Mouse (Mus musculus): Measurements from ENCODE around the gene D6Ertd527e. TPM values are rescaled to one million over a fixed set of nuclear protein-coding genes. Genes with fewer than 3 reads are reported as not detected.
"Not testable (repeated sequence)": the region's sequence is repeated elsewhere in the genome, so short reads cannot be mapped to it uniquely, and the experiment has no call there.

Gene D6Ertd527e
- polyA plus RNA-seq, 1 experiment from 2014 or later, result 0.52 TPM

DNA sequence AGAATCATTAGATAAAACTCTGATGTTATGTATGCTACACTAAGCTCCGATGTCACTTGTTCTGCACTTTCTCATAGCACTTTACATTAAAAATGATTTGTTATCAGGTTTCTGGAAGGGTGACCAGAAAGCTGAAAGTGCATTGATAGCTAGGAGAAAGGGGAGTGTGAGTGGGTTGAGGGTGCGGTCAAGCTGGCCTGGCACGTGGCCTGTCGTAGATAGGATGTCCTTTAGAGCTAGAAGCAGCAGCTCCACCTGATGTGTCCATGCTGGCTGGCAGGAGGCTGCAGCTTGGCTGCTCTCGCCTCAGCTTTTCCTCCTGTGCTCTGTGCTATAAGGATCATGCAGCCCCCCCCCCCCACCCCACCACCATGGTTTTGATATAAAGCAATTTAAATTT lies 12.1 kb upstream of the D6Ertd527e start:
- Histone ChIP-seq H3K9ac (no peak overlapping the region), H3K4me2 (replicated peaks) (no peak overlapping the region), H3K27ac (no peak overlapping the region), H3K9me3 (replicated peaks) (no peaks in the 10 kb centered on the region), H3K36me3 (peaks cover 30% of the 10 kb centered on the region), H3K4me1 (no peaks in the 10 kb centered on the region), H3K27me3 (no peaks in the 10 kb centered on the region), H3K4me3 (no peak overlapping the region)
- 92% methylated on average over 5 of the region's 5 CpGs for WGBS
- no peak for ATAC-seq (ENCODE audit: low FRiP score)

DNA sequence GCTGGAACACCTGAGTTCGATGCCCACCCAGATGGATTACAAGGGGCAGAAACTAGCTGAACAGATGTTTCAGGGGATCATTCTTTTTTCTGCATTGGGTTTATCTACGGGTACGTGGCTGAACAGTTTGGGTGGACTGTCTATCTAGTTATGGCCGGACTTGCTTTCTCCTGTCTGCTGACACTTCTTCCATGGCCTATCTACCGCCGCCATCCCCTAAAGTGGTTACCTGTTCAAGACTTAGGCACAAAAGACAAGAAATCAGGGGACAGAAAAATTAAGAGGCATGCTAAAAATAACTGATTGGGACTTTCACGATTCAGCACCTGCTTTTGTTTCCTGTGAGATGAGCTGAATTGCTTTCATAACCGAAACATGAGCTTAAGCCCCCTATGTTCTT lies 10.9 kb upstream of the D6Ertd527e start:
- 96% methylated on average over 8 of the region's 8 CpGs for WGBS
- not testable (repeated sequence) for H3K27me3 ChIP-seq; H3K27ac ChIP-seq; H3K4me2 ChIP-seq (replicated peaks); H3K4me1 ChIP-seq; H3K4me3 ChIP-seq; ATAC-seq (ENCODE audit: low FRiP score); H3K9ac ChIP-seq; H3K9me3 ChIP-seq (replicated peaks)
- peaks cover 21% of the 10 kb centered on the region for H3K36me3 ChIP-seq

DNA sequence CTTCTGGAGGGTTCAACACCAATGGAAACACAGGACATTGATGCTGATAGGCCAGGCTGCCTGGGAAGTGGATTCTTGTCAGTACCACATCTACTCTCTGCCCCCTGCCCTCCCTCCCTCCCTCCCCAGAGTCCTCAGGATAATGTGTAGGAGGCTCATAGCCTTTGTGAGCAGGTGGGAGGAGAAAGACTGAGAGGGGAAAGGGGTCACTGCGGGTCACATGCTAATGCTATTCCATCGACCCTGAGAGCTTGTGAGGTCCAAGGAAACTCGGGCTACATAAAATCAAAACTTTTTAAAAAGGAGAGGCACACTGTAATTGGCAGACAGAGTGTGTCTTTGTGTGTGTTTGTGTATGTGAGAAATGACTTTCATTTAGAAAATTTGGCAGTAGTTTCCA lies 5.3 kb upstream of the D6Ertd527e start:
- no peak overlapping the region for H3K4me3 ChIP-seq
- H3K27me3 ChIP-seq, result no peaks in the 10 kb centered on the region
- peaks cover 18% of the 10 kb centered on the region for H3K4me1 ChIP-seq
- H3K36me3 ChIP-seq, result no peaks in the 10 kb centered on the region
- H3K27ac ChIP-seq, result no peak overlapping the region
- no peaks in the 10 kb centered on the region for H3K9me3 ChIP-seq (replicated peaks)
- ATAC-seq (ENCODE audit: low FRiP score), result no peak
- no peak overlapping the region for H3K4me2 ChIP-seq (replicated peaks)
- H3K9ac ChIP-seq, result no peak overlapping the region
- WGBS, result 17% methylated on average over 3 of the region's 3 CpGs

DNA sequence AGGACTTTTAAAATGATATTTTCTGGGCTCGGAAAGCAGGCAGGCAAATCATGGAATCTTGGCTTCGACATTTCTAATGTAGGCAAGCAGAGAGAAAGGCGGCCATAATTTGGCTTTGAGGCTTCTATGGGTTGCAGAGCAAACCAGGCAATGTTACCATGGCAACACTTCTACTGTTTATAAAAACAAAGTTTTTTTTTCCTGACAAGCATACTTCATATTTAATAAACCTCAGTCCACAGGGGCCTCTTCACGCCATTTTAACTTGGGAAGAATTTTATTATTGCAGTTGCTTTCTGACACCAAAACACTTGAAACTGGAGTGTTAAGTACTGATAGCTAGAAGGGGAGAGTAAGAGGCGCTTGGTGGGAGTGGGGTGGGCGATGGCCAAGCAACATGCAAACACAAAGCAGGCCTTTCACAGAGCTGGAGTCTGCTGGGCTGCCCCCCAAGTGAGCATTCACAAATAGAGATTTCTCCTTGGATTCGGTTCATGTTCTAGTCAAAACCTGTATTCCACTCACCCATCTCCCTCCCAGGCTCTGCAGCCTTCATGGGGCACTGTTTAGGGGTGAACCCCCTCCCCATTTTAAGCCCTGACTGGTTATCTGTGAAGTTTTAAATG lies 4.8 kb upstream of the D6Ertd527e start:
- Histone ChIP-seq H3K9ac (no peak overlapping the region), H3K4me2 (replicated peaks) (no peak overlapping the region), H3K4me3 (no peak overlapping the region), H3K4me1 (peaks cover 18% of the 10 kb centered on the region), H3K36me3 (no peaks in the 10 kb centered on the region), H3K27ac (no peak overlapping the region), H3K27me3 (no peaks in the 10 kb centered on the region), H3K9me3 (replicated peaks) (no peaks in the 10 kb centered on the region)
- no peak for ATAC-seq (ENCODE audit: low FRiP score)
- WGBS, result 40% methylated on average over 7 of the region's 7 CpGs

DNA sequence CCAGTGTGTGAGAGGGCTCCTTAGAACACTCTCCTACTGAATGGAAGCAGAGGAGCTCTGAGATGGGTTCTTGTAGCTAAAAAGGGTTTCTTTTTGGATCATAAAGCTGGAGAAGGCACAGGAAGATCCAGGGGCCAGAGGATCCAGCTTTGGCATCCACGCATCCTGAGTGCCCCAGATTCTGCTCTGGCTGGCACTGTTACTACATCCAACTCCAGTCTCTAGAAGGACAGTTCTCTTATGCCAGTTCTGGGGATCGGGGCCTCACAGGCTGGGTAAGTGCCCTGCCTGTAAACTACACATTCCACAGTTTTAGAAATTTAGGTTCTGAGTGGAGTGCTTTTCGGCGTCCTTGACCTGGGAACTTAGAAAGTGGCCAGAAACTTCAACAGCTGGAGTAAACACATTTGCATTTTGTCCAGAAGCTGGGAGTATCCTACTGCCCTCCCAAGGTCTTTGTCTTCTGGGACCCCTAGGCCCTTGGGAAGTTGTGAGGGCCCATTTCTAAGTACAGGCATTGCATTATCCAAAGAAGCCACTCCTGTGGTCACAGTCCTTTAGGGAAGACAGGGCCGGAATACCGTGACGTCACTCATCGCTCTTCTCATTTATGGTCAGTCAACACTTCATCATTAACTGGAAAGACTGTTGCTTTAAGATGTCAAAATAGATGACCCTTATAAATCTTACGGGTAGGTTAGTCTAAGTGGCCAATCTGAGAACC lies 4.1 kb upstream of the D6Ertd527e start:
- H3K4me1 ChIP-seq, result peaks cover 18% of the 10 kb centered on the region
- no peaks in the 10 kb centered on the region for H3K9me3 ChIP-seq (replicated peaks)
- no peak for ATAC-seq (ENCODE audit: low FRiP score)
- H3K27me3 ChIP-seq, result no peaks in the 10 kb centered on the region
- no peak overlapping the region for H3K27ac ChIP-seq
- H3K4me3 ChIP-seq, result no peak overlapping the region
- no peak overlapping the region for H3K4me2 ChIP-seq (replicated peaks)
- no peaks in the 10 kb centered on the region for H3K36me3 ChIP-seq
- WGBS, result 87% methylated on average over 9 of the region's 9 CpGs
- H3K9ac ChIP-seq, result no peak overlapping the region

DNA sequence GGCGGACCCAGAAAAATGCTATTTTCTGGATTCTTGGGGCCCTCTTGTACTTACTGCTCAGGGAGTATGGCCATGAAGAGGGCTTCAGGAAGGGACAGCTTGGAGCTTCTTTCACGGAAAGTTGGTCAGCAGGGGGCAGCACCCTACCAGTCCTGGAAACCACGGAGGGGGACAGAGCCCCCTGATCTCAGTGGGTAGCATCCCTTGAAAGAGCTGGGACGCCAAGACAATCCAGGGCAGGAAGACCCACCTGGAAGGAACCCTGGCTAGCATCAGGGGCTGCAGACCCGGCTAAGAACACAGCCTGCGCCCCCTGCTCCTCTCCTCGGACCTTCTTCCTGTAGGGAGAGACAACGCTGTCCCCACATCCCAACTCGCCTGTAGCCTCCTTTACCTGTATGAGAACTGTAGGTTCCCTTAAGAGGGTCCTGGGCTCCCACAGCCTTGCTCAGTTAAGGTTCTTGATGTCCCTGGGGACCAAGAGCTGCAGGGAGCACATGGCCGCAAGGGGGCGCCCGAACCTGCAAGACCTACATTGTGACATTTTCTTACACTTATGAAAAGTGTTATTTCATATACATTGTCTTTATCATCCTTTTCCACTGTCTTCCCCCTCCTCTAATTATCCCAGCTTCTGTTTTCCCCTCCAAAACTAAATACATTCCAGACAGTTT lies 3.1 kb upstream of the D6Ertd527e start:
- no peak overlapping the region for H3K27ac ChIP-seq
- H3K4me3 ChIP-seq, result peak overlapping the region; percentile 22
- H3K4me1 ChIP-seq, result peaks cover 18% of the 10 kb centered on the region
- H3K9ac ChIP-seq, result peak overlapping the region; percentile 53; the same call in 1 of the 2 replicates
- peak; percentile 47 for ATAC-seq (ENCODE audit: low FRiP score)
- H3K27me3 ChIP-seq, result no peaks in the 10 kb centered on the region
- H3K36me3 ChIP-seq, result no peaks in the 10 kb centered on the region
- no peaks in the 10 kb centered on the region for H3K9me3 ChIP-seq (replicated peaks)
- H3K4me2 ChIP-seq (replicated peaks), result peak overlapping the region; percentile 56
- WGBS, result 17% methylated on average over 12 of the region's 12 CpGs

DNA sequence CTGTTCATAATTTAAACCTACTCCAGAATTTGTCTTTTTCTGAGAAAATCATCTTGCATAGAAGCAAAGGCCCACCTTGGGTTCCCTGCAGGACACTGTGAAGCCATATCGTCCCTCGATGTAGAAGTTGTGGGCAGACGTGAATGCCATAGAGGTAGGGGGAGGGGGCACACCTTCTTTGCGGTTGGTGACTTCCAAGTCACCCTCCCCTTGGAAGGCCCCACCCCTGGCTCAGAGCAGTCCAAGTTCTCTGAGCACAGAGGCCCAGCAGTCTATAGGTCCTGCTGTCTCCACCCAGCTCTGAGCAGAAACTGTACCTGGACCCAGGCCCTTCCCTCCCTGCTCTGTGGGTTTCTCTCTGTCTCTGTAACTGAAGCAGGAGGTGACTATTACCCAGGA lies 2.6 kb upstream of the D6Ertd527e start:
- no peak overlapping the region for H3K27ac ChIP-seq
- H3K36me3 ChIP-seq, result no peaks in the 10 kb centered on the region
- 0 out of 2 replicates have a peak overlapping the region, but pooled peaks have one; percentile 2 for H3K9ac ChIP-seq
- 28% methylated on average over 4 of the region's 4 CpGs for WGBS
- H3K27me3 ChIP-seq, result no peaks in the 10 kb centered on the region
- H3K9me3 ChIP-seq (replicated peaks), result no peaks in the 10 kb centered on the region
- no peak overlapping the region for H3K4me2 ChIP-seq (replicated peaks)
- peak; percentile 49; the same call in 1 of the 2 replicates for ATAC-seq (ENCODE audit: low FRiP score)
- H3K4me3 ChIP-seq, result no peak overlapping the region
- H3K4me1 ChIP-seq, result peaks cover 18% of the 10 kb centered on the region

DNA sequence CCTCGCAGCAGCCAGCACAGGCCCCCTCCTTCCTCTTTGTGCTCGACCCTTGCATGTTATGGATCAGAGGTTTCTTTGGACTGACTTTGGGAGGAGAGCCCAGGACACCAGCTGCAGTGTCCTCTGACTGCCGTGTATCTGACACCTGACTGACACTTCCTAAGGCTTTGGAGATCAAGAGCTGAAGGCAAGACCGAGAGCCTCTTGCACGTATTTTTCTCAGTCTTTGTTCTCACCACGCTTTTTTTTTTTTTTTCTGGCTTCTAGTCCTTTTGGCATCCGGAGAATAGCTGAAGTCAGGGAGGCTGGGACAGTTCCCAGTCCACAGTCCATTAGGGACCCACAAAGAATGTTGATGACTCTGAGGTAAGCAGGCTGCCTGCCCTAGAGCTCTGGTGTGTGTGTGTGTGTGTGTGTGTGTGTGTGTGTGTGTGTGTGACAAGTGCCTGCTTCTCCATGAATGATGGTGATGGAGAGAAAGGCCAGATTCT lies 2.1 kb upstream of the D6Ertd527e start:
- H3K4me1 ChIP-seq, result peaks cover 18% of the 10 kb centered on the region
- 0 out of 2 replicates have a peak overlapping the region, but pooled peaks have one; percentile 2 for H3K9ac ChIP-seq
- no peak overlapping the region for H3K4me2 ChIP-seq (replicated peaks)
- H3K4me3 ChIP-seq, result no peak overlapping the region
- H3K27ac ChIP-seq, result no peak overlapping the region
- no peaks in the 10 kb centered on the region for H3K27me3 ChIP-seq
- H3K36me3 ChIP-seq, result no peaks in the 10 kb centered on the region
- WGBS, result 27% methylated on average over 7 of the region's 7 CpGs
- H3K9me3 ChIP-seq (replicated peaks), result no peaks in the 10 kb centered on the region
- ATAC-seq (ENCODE audit: low FRiP score), result peak; percentile 43; the same call in 1 of the 2 replicates

DNA sequence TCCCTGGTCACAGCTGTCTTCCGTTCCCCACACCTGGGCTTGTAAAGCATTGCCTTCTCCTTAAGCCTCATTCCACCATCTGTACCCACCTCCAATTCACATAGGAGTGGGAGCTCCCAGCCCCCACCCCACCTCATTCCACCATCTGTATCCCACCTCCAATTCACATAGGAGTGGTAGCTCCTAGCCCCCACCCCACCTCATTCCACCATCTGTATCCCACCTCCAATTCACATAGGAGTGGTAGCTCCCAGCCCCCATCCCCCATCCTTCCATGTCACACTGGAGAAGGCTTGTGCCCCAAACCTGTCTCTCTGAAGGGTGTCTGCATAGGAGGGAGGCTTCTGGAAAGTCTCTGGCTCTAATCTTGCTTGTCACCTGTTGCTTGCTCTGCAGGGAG lies 1.2 kb upstream of the D6Ertd527e start:
- no peak for ATAC-seq (ENCODE audit: low FRiP score)
- WGBS, result 90% methylated on average over 1 of the region's 1 CpGs
- no peaks in the 10 kb centered on the region for H3K9me3 ChIP-seq (replicated peaks)
- no peak overlapping the region for H3K4me3 ChIP-seq
- H3K4me1 ChIP-seq, result peaks cover 18% of the 10 kb centered on the region
- no peaks in the 10 kb centered on the region for H3K36me3 ChIP-seq
- no peak overlapping the region for H3K4me2 ChIP-seq (replicated peaks)
- no peak overlapping the region for H3K27ac ChIP-seq
- H3K9ac ChIP-seq, result no peak overlapping the region
- no peaks in the 10 kb centered on the region for H3K27me3 ChIP-seq

DNA sequence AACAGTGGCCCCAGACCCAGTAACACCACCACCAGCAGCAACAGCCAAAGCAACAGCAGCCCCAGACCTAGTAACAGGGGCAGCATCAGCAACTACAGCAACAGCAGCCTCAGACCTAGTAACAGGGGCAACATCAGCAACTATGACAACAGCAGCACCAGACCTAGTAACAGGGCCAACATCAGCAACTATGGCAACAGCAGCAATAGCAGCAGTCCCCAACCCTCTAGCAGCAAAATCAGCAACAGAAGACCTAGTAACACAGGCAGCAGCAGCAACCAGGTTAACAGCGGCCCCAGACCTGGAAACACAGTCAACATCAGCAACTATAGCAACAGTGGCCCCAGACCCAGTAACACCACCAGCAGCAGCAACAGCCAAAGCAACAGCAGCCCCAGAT lies 6.9 kb downstream of the D6Ertd527e start:
- Histone ChIP-seq H3K9me3 (replicated peaks) (no peaks in the 10 kb centered on the region), H3K27ac (no peak overlapping the region), H3K4me1 (0 out of 2 replicates have a peak, but pooled peaks cover 7% of the 10 kb centered on the region), H3K9ac (no peak overlapping the region), H3K4me2 (replicated peaks) (no peak overlapping the region), H3K36me3 (no peaks in the 10 kb centered on the region), H3K27me3 (no peaks in the 10 kb centered on the region), H3K4me3 (no peak overlapping the region)
- WGBS, result 95% methylated on average over 1 of the region's 1 CpGs
- ATAC-seq (ENCODE audit: low FRiP score), result no peak

DNA sequence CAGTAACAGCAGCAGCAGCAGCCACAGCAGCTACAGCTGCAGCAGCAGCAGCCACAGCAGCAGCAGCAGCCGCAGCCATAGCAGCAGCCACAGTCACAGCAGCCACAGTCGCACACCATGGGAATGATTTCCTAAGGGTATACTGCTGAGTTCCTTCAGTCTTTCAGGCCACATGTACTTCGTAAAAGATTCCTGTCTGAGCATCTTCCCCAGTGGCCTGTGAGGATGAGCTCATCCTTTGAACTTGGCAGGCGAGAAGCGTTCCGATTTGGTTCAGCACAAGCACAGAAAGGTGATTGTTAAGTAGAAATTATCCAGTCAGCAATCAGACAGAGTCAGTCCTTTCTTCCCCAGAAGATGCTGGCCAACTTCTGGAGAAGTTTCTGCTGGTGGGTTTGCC lies 7.6 kb downstream of the D6Ertd527e start:
- Histone ChIP-seq H3K36me3 (no peaks in the 10 kb centered on the region), H3K4me2 (replicated peaks) (no peak overlapping the region), H3K27me3 (no peaks in the 10 kb centered on the region), H3K9me3 (replicated peaks) (no peaks in the 10 kb centered on the region), H3K4me1 (0 out of 2 replicates have a peak, but pooled peaks cover 7% of the 10 kb centered on the region), H3K9ac (no peak overlapping the region), H3K27ac (no peak overlapping the region), H3K4me3 (no peak overlapping the region)
- WGBS, result 76% methylated on average over 6 of the region's 6 CpGs
- ATAC-seq (ENCODE audit: low FRiP score), result no peak

DNA sequence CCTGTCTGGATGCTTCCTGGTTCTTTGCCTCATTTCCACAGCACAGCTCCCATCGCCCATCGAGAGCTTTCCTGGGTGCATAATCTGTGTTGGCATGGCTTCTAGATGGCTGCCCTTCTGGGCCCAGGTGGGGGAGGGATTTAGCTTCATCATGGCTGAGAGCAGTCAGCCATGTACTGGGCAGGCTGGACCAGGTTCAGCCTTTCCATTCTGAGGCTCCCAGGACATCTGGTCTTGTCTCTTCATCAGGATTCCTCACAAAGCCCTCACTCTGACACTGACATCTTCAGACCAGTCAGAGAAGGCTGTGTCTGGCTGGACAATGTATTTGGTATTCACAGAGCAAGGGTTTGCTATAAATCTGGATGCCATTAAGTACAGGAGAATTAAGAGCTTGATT lies 11.4 kb downstream of the D6Ertd527e start:
- Histone ChIP-seq H3K4me3 (no peak overlapping the region), H3K4me1 (0 out of 2 replicates have a peak, but pooled peaks cover 7% of the 10 kb centered on the region), H3K9ac (no peak overlapping the region), H3K4me2 (replicated peaks) (no peak overlapping the region), H3K27me3 (no peaks in the 10 kb centered on the region), H3K36me3 (no peaks in the 10 kb centered on the region), H3K27ac (no peak overlapping the region), H3K9me3 (replicated peaks) (no peaks in the 10 kb centered on the region)
- 91% methylated on average over 2 of the region's 2 CpGs for WGBS
- no peak for ATAC-seq (ENCODE audit: low FRiP score)
